Mouse (Mus musculus) thymus, adult 2 months (tissue): Measurements from ENCODE around the gene Nrxn2.

Source experiments
- CTCF ChIP-seq: fragments of 200-500 bp; IDR thresholded peaks from 2 replicates; pipeline ENCODE4 v1.5.1; 2012; ENCODE audit warnings: mild to moderate bottlenecking, control low read depth, low read length, moderate library complexity, borderline replicate concordance; ENCODE audit not compliant: control insufficient read depth, poor library complexity, insufficient read depth; ENCODE audit errors: extremely low read depth
- POLR2A ChIP-seq: fragments of 200-500 bp; IDR thresholded peaks from 2 replicates; pipeline ENCODE4 v1.6.1; 2012; ENCODE audit warnings: mild to moderate bottlenecking, low read length, control low read depth, moderate library complexity; ENCODE audit not compliant: control insufficient read depth, poor library complexity, insufficient read depth; ENCODE audit errors: extremely low read depth

- TF ChIP-seq CTCF (no peak), POLR2A (no peak)
Observed at GRCm38 (mm10) chr19:6540191-6540590, 121.7 kb downstream of the Nrxn2 start.
